Mouse (Mus musculus) megakaryocyte, adult 5-6 weeks (primary cell): ENCODE measurements around the gene Hist1h2af. TPM values are rescaled to one million over a fixed set of nuclear protein-coding genes. Genes with fewer than 3 reads are reported as not detected.
"Not testable (repeated sequence)": the region's sequence is repeated elsewhere in the genome, so short reads cannot be mapped to it uniquely, and the experiment has no call there.

Experiments
- ATAC-seq: 2 replicates; pipeline ENCODE4 v1.8.0; 2016; ENCODE audit warnings: mild to moderate bottlenecking, inconsistent platforms; ENCODE audit not compliant: poor library complexity, severe bottlenecking
- total RNA-seq, 2 experiments: library from RNA; stranded (forward) in 1 of 2; stranded (reverse) in 1 of 2; fragments of 153-499, 151-499 nt in 1 of 2; fragments of 221-1000, 200-1000 nt in 1 of 2; gene quantifications; 2 replicates each; pipeline versions ENCODE4 v1.2.3 to v1.2.4; 2015 to 2017

Hist1h2af gene
- total RNA-seq, 2 experiments from 2014 or later, result 91.1 to 1,821 TPM

GRCm38 (mm10) chr13:23554393-23554792, 20.7 kb downstream of the Hist1h2af start:
- no peak for ATAC-seq

- peak; percentile 66 for ATAC-seq
These were observed 21.5 kb downstream of the Hist1h2af start for GRCm38 (mm10) chr13:23554925-23555838.

GRCm38 (mm10) chr13:23555839-23556416, 22.2 kb downstream of the Hist1h2af start:
- peak; percentile 32 for ATAC-seq

- no peak for ATAC-seq
These were observed 23.2 kb downstream of the Hist1h2af start for GRCm38 (mm10) chr13:23556906-23557305.

- ATAC-seq, result not testable (repeated sequence)
These were observed 27.0 kb downstream of the Hist1h2af start for GRCm38 (mm10) chr13:23560699-23561098.

GRCm38 (mm10) chr13:23561531-23561882, 27.8 kb downstream of the Hist1h2af start:
- ATAC-seq, result peak; percentile 20; the same call in 1 of the 2 replicates

GRCm38 (mm10) chr13:23561883-23562659, 28.4 kb downstream of the Hist1h2af start, which contains the start of gene Hist1h3e:
Gene Hist1h3e (minus strand): TSS chr13:23562369.
- ATAC-seq, result peak; percentile 92

GRCm38 (mm10) chr13:23562699-23563462, 29.2 kb downstream of the Hist1h2af start:
- ATAC-seq, result peak; percentile 36

- ATAC-seq, result no peak
These were observed 30.8 kb downstream of the Hist1h2af start for GRCm38 (mm10) chr13:23564482-23564881.

- not testable (repeated sequence) for ATAC-seq
These were observed 36.7 kb downstream of the Hist1h2af start for GRCm38 (mm10) chr13:23570261-23571021.

GRCm38 (mm10) chr13:23571022-23571503, 37.4 kb downstream of the Hist1h2af start, which contains the start of the genes Hist1h2ae and Hist1h2bg:
Gene Hist1h2ae (minus strand): TSS chr13:23571220.
Gene Hist1h2bg (plus strand): TSS chr13:23571396.
- ATAC-seq, result peak; percentile 83

GRCm38 (mm10) chr13:23571504-23572217, 38.0 kb downstream of the Hist1h2af start:
- not testable (repeated sequence) for ATAC-seq

GRCm38 (mm10) chr13:23572218-23573033, 38.7 kb downstream of the Hist1h2af start:
- ATAC-seq, result no peak

GRCm38 (mm10) chr13:23573034-23573897, 39.6 kb downstream of the Hist1h2af start:
- not testable (repeated sequence) for ATAC-seq

- ATAC-seq, result peak; percentile 80
These were observed 40.3 kb downstream of the Hist1h2af start, which contains the start of the genes Hist1h2bf and Hist1h2ad for GRCm38 (mm10) chr13:23573898-23574524. Gene Hist1h2bf (minus strand): TSS chr13:23574196. Gene Hist1h2ad (plus strand): TSS chr13:23574381.

- not testable (repeated sequence) for ATAC-seq
These were observed 41.0 kb downstream of the Hist1h2af start for GRCm38 (mm10) chr13:23574546-23575170.
